Mouse (Mus musculus) left cerebral cortex, adult 9 months (tissue): ENCODE measurements at regions not wholly inside any gene's neighbourhood (a gene's known extent, or its start where the extent isn't known, plus 50 kb on each side); places are given as distances from the start of the nearest gene placed in this dataset.

Experiments used
- DNase-seq, 2 experiments: peaks; one replicate each; pipeline ENCODE4 v3.0.0; 2022; ENCODE audit warnings: low spot score in 2 of 2

- DNase-seq = no peak
Observed at GRCm38 (mm10) chr13:57365096-57365495, 469.3 kb upstream of the Trpc7 start.

GRCm38 (mm10) chr13:57364396-57364795 lies 468.6 kb upstream of the Trpc7 start:
- DNase-seq = no peak

- no peak for DNase-seq
Observed at GRCm38 (mm10) chr13:57362563-57362962, 466.8 kb upstream of the Trpc7 start.

- no peak for DNase-seq
Observed at GRCm38 (mm10) chr13:57361286-57361685, 465.5 kb upstream of the Trpc7 start.

- DNase-seq = no peak
Observed at GRCm38 (mm10) chr13:57354606-57355005, 458.8 kb upstream of the Trpc7 start.

- DNase-seq = no peak
Observed at GRCm38 (mm10) chr13:57353976-57354375, 458.2 kb upstream of the Trpc7 start.

- DNase-seq = no peak
Observed at GRCm38 (mm10) chr13:57350828-57351227, 455.0 kb upstream of the Trpc7 start.

- DNase-seq = no peak
Observed at GRCm38 (mm10) chr13:57338676-57339075, 442.9 kb upstream of the Trpc7 start.

- DNase-seq = no peak
Observed at GRCm38 (mm10) chr13:57336596-57336995, 440.8 kb upstream of the Trpc7 start.

GRCm38 (mm10) chr13:57332976-57333375 lies 437.2 kb upstream of the Trpc7 start:
- no peak for DNase-seq

- no peak for DNase-seq
Observed at GRCm38 (mm10) chr13:57331868-57332267, 436.1 kb upstream of the Trpc7 start.

- DNase-seq = no peak
Observed at GRCm38 (mm10) chr13:57325306-57325925, 429.6 kb upstream of the Trpc7 start.

GRCm38 (mm10) chr13:57316211-57317005 lies 420.6 kb upstream of the Trpc7 start:
- DNase-seq = no peak

GRCm38 (mm10) chr13:57314512-57314911 lies 418.7 kb upstream of the Trpc7 start:
- DNase-seq = no peak

- DNase-seq = no peak
Observed at GRCm38 (mm10) chr13:57313731-57314130, 417.9 kb upstream of the Trpc7 start.

GRCm38 (mm10) chr13:57311235-57311634 lies 415.4 kb upstream of the Trpc7 start:
- DNase-seq = no peak

GRCm38 (mm10) chr13:57309618-57310017 lies 413.8 kb upstream of the Trpc7 start:
- DNase-seq = no peak

GRCm38 (mm10) chr13:57307971-57308903 lies 412.4 kb upstream of the Trpc7 start:
- no peak for DNase-seq

- DNase-seq = no peak
Observed at GRCm38 (mm10) chr13:57305586-57305985, 409.8 kb upstream of the Trpc7 start.

- no peak for DNase-seq
Observed at GRCm38 (mm10) chr13:57303805-57304204, 408.0 kb upstream of the Trpc7 start.

GRCm38 (mm10) chr13:57291737-57292490 lies 396.1 kb upstream of the Trpc7 start:
- no peak for DNase-seq

GRCm38 (mm10) chr13:57286168-57286567 lies 390.4 kb upstream of the Trpc7 start:
- DNase-seq = no peak
